Mouse (Mus musculus) frontal cortex, postnatal 14 days (tissue): ENCODE measurements around the gene Ip6k3.
A peak's percentile ranks its signal among the peaks of the same experiment; 100 is the strongest.

Source experiments
- DNase-seq, 2 experiments: peaks; one replicate each; pipeline ENCODE4 v3.0.0; 2022; ENCODE audit warnings: low spot score in 2 of 2

Ip6k3 gene

GRCm38 (mm10) chr17:27167545-27167944 is at the start of gene Ip6k3:
Gene Ip6k3 (minus strand): TSS chr17:27167795.
- DNase-seq = no peak

- DNase-seq = peak in 1 of 2 experiments; percentile 54
Measured at GRCm38 (mm10) chr17:27212768-27213525, 45.4 kb upstream of the Ip6k3 start.

- no peak for DNase-seq
Measured at GRCm38 (mm10) chr17:27212006-27212405, 44.4 kb upstream of the Ip6k3 start.

- DNase-seq = no peak
Measured at GRCm38 (mm10) chr17:27207113-27207707, 39.6 kb upstream of the Ip6k3 start.

- DNase-seq = peak; percentile 90
Measured at GRCm38 (mm10) chr17:27204075-27204909, 36.7 kb upstream of the Ip6k3 start, which contains the start of gene Lemd2. Gene Lemd2 (minus strand): TSS chr17:27204469.

GRCm38 (mm10) chr17:27203358-27204074 is 35.9 kb upstream of the Ip6k3 start:
- DNase-seq = no peak

GRCm38 (mm10) chr17:27202919-27203357 is 35.3 kb upstream of the Ip6k3 start:
- no peak for DNase-seq

GRCm38 (mm10) chr17:27201981-27202380 is 34.4 kb upstream of the Ip6k3 start:
- DNase-seq = no peak

GRCm38 (mm10) chr17:27200801-27201200 is 33.2 kb upstream of the Ip6k3 start:
- no peak for DNase-seq

- DNase-seq = no peak
Measured at GRCm38 (mm10) chr17:27199864-27200263, 32.3 kb upstream of the Ip6k3 start.

- DNase-seq = no peak
Measured at GRCm38 (mm10) chr17:27199205-27199604, 31.6 kb upstream of the Ip6k3 start.

- DNase-seq = no peak
Measured at GRCm38 (mm10) chr17:27196206-27196605, 28.6 kb upstream of the Ip6k3 start.

- DNase-seq = no peak
Measured at GRCm38 (mm10) chr17:27194258-27195185, 26.9 kb upstream of the Ip6k3 start.

GRCm38 (mm10) chr17:27191804-27192203 is 24.2 kb upstream of the Ip6k3 start:
- no peak for DNase-seq

GRCm38 (mm10) chr17:27191189-27191588 is 23.6 kb upstream of the Ip6k3 start:
- no peak for DNase-seq

- peak in 1 of 2 experiments; percentile 57 for DNase-seq
Measured at GRCm38 (mm10) chr17:27189640-27190216, 22.1 kb upstream of the Ip6k3 start.

GRCm38 (mm10) chr17:27188883-27189282 is 21.3 kb upstream of the Ip6k3 start:
- DNase-seq = no peak

- DNase-seq = no peak
Measured at GRCm38 (mm10) chr17:27187059-27187458, 19.5 kb upstream of the Ip6k3 start.

- no peak for DNase-seq
Measured at GRCm38 (mm10) chr17:27186068-27186467, 18.5 kb upstream of the Ip6k3 start.

- no peak for DNase-seq
Measured at GRCm38 (mm10) chr17:27183667-27184292, 16.2 kb upstream of the Ip6k3 start.
